Mouse (Mus musculus) stomach, embryonic 14.5 days (tissue): ENCODE results near the gene Ascl2. TPM values are rescaled to one million over a fixed set of nuclear protein-coding genes. Genes with fewer than 3 reads are reported as not detected.

Experiments used
- ATAC-seq: fragments of 200-750 bp; cut with Nextera tagmentation; 2 replicates; pipeline ENCODE4 v1.8.0; 2017; ENCODE audit warnings: low read depth, moderate TSS enrichment; ENCODE audit not compliant: insufficient number of reproducible peaks, insufficient read depth, low FRiP score
- H3K27ac ChIP-seq: fragments of 300-500 bp; sonication (generic); 2 replicates; pipeline ENCODE4 v1.5.1; 2014; ENCODE audit warnings: mild to moderate bottlenecking, low read length, moderate library complexity, mixed read lengths
- H3K27me3 ChIP-seq: fragments of 300-500 bp; sonication (generic); 2 replicates; pipeline ENCODE4 v1.6.1; 2014; ENCODE audit warnings: low read length, control low read depth, mixed read lengths; ENCODE audit not compliant: control insufficient read depth, insufficient read depth
- H3K36me3 ChIP-seq: fragments of 300-500 bp; sonication (generic); 2 replicates; pipeline ENCODE4 v1.6.1; 2014; ENCODE audit warnings: mild to moderate bottlenecking, control low read depth, low read length, moderate library complexity, mixed read lengths; ENCODE audit not compliant: control insufficient read depth, insufficient read depth
- H3K4me1 ChIP-seq: fragments of 300-500 bp; sonication (generic); 2 replicates; pipeline ENCODE4 v1.6.1; 2014; ENCODE audit warnings: low read length, control low read depth, mixed read lengths; ENCODE audit not compliant: control insufficient read depth, insufficient read depth
- H3K4me2 ChIP-seq: fragments of 300-500 bp; sonication (generic); replicated peaks from 2 replicates; pipeline ENCODE4 v1.6.1; 2014; ENCODE audit warnings: low read depth, low read length, control low read depth
- H3K4me3 ChIP-seq: fragments of 300-500 bp; sonication (generic); 2 replicates; pipeline ENCODE4 v1.5.1; 2014; ENCODE audit warnings: low read depth, low read length, control low read depth
- H3K9ac ChIP-seq: fragments of 300-500 bp; sonication (generic); replicated peaks from 2 replicates; pipeline ENCODE4 v1.6.1; 2014; ENCODE audit warnings: low read depth, mild to moderate bottlenecking, control low read depth, low read length, moderate library complexity, mixed read lengths
- H3K9me3 ChIP-seq: fragments of 300-500 bp; sonication (generic); 2 replicates; pipeline ENCODE4 v1.6.1; 2016; ENCODE audit warnings: low read depth, low read length, control low read depth; ENCODE audit not compliant: control insufficient read depth
- WGBS: fragments of 180-500 bp; shearing (Covaris S2); extraction: QIAGEN DNeasy Blood & Tissue Kit; methylation state at CpG from one replicate; pipeline ENCODE4 v1.1.7; 2014; 5-methylcytosine and 5-hydroxymethylcytosine counted together
- polyA plus RNA-seq: library from polyadenylated mRNA; unstranded; fragments of >200 nt; fragmentation: Nextera tagmentation; extraction: Ambion mirVana; gene quantifications from 2 replicates; pipeline ENCODE4 v1.2.1, GENCODE M21; 2014

Ascl2 gene
- polyA plus RNA-seq: 3.9 and 4.6 TPM in 2 replicates

- Histone ChIP-seq H3K36me3 (no peaks in the 10 kb centered on the region), H3K4me2 (peak within 1 kb of the TSS; percentile 97), H3K9ac (peak within 1 kb of the TSS; percentile 14; the same call in 1 of the 2 replicates), H3K9me3 (no peaks in the 10 kb centered on the region), H3K4me3 (peak within 1 kb of the TSS; percentile 38), H3K27me3 (peaks cover 33% of the 10 kb centered on the region), H3K4me1 (peaks cover 13% of the 10 kb centered on the region; the same call in 1 of the 2 replicates), H3K27ac (no peak within 1 kb of the TSS)
- WGBS: 2% methylated on average over 51 of the region's 51 CpGs
- ATAC-seq: peak; percentile 44; the same call in 1 of the 2 replicates
Measured at GRCm38 (mm10) chr7:142968809-142969511, at the start of gene Ascl2. TSS of gene Ascl2 (minus strand) at chr7:142969264.

DNA sequence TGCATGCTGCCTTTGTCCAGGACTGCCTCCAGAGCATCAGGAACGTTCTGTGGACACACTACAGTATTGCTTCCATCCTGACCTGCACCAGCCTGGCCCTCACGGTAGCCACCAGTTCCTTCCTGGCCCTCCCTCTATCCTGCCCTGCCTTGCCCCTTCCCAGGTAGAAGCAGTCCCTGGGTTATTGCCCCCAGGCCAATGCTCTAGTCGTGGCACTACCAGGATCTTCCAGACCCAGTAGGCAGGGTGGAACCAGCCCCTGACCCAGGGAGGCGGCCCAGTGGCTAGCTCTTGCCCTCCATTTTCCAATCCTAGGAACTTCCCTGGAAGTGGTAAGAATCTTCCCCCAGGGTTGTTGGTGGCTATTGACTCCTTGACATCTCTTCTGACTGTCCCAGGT lies 48.1 kb upstream of the Ascl2 start:
- H3K4me2 ChIP-seq: no peak overlapping the region
- H3K4me1 ChIP-seq: peaks cover 40% of the 10 kb centered on the region
- peak overlapping the region; percentile 79; the same call in 1 of the 2 replicates for H3K27ac ChIP-seq
- H3K4me3 ChIP-seq: no peak overlapping the region
- H3K9ac ChIP-seq: no peak overlapping the region
- H3K9me3 ChIP-seq: no peaks in the 10 kb centered on the region
- H3K27me3 ChIP-seq: no peaks in the 10 kb centered on the region
- no peak for ATAC-seq
- WGBS: 79% methylated on average over 4 of the region's 4 CpGs
- no peaks in the 10 kb centered on the region for H3K36me3 ChIP-seq

DNA sequence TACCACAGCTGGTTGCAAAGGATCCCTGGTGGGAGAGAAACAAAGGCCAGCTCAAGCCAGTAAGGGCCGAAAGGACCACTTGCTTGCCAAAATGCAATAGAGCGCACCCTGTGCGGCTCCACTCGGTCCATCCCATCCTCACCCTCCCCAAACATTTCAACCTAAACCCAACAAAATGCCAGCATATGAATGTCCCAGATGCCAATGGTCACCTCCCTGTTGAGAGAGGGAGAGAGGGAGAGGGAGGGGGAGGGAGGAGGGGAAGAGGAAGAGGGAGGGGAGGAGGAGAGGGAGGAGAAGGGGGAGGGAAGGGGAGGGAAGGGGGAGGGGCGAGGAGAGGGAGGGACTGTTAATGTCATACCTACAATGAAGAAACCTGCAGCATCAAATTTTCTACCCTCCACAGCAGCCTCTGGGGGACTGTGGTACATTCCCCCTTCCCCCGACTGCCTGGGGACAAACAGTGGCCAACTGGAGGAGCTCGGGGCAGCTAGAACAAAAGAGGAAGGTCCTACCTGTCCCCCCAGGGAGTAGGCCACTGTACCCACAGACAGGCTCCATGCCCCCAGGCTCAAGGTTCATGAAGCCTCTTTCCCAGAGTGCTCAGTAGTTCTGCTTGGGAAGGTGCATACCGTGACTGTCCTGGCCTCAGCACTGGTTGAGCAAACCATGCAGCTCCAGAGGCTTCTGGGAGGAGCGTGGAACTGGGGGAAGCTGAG lies 47.5 kb upstream of the Ascl2 start:
- 47% methylated on average over 9 of the region's 9 CpGs for WGBS
- Histone ChIP-seq H3K4me2 (no peak overlapping the region), H3K9me3 (no peaks in the 10 kb centered on the region), H3K27ac (peak overlapping the region; percentile 79; the same call in 1 of the 2 replicates), H3K27me3 (no peaks in the 10 kb centered on the region), H3K36me3 (no peaks in the 10 kb centered on the region), H3K4me3 (no peak overlapping the region), H3K4me1 (peaks cover 45% of the 10 kb centered on the region), H3K9ac (no peak overlapping the region)
- ATAC-seq: peak; percentile 23

DNA sequence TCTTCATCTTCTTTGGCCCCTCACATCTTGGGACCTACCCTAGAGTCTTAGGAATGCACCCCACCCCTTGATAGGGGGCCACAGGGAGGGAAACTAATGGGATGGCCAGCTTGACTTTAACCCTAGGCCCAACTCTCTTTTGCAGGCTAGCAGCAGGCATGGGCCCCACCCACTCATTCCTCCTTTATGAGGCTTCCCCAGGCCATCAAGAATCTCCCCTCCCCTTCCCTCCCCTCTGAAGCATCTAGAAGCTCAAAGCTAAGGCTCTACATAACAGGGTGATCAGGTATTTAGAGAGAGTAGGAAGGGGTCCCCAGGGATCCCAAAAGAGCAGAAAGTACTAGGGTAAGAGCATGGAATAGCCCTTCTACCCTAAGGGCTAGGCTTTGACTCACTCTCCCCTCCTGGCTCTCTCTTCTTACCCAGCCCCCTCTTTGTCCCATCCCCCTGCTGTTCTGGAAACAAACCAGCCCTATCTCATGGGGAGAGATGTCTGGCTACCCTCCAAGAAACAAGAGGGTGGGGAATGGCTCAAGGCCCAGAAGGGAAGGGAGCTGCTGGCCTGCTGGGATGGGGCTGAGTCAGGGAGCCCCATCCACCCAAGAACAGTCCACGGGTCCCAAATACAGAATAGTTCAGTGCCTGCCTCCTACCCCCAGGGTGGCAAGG lies 46.8 kb upstream of the Ascl2 start:
- no peaks in the 10 kb centered on the region for H3K27me3 ChIP-seq
- H3K4me1 ChIP-seq: peaks cover 49% of the 10 kb centered on the region
- no peaks in the 10 kb centered on the region for H3K36me3 ChIP-seq
- ATAC-seq: peak; percentile 84
- no peaks in the 10 kb centered on the region for H3K9me3 ChIP-seq
- no peak overlapping the region for H3K9ac ChIP-seq
- H3K27ac ChIP-seq: peak overlapping the region; percentile 79
- no peak overlapping the region for H3K4me3 ChIP-seq
- H3K4me2 ChIP-seq: no peak overlapping the region
- WGBS: 8% methylated on average over 1 of the region's 1 CpGs

DNA sequence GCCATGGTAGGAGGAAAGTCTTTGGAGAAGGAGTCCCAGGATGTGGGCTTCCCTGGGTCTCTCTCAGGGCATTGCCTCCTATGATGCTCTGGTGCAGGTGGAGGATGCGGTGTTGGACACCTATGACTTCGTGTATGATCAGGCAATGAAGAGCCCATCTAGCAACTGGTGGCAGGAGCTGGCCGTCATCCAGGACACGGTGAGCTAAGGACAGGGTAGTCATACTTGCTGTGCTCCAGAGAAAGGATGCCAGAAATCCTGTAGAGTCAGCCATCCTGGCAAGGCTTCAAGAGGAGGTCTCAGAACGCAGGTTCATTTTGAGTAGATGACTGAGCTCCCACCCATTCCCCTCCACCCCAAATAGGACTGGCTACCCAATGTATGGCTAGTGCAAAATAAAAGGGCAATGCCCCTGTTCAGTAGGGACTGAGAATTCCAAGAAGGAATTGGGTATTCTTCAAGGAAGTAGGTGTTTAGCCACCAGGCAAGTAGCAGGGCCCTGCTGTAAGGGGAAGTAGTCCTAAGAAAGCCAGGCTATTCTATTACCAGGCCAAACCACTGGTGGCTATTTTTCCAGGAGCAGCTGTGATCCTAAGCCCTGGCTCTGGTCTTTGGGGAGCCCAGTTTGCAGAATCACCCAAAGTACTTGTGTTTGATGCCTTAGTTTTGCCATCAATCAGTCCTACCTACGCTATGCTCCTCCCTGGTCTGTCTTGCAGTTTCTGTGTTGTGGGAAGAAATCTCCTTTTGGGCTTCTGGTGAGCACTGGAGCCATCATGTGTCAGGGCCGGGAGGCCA lies 46.0 kb upstream of the Ascl2 start:
- Histone ChIP-seq H3K27ac (peak overlapping the region; percentile 79), H3K9ac (no peak overlapping the region), H3K4me2 (no peak overlapping the region), H3K4me3 (no peak overlapping the region), H3K4me1 (peaks cover 52% of the 10 kb centered on the region), H3K36me3 (no peaks in the 10 kb centered on the region), H3K9me3 (no peaks in the 10 kb centered on the region), H3K27me3 (no peaks in the 10 kb centered on the region)
- 84% methylated on average over 7 of the region's 7 CpGs for WGBS
- no peak for ATAC-seq

GRCm38 (mm10) chr7:143013420-143014178 lies 44.5 kb upstream of the Ascl2 start:
- no peak for ATAC-seq
- no peaks in the 10 kb centered on the region for H3K36me3 ChIP-seq
- WGBS: 78% methylated on average over 8 of the region's 8 CpGs
- no peak overlapping the region for H3K4me2 ChIP-seq
- peak overlapping the region; percentile 55; the same call in 1 of the 2 replicates for H3K27ac ChIP-seq
- H3K4me3 ChIP-seq: no peak overlapping the region
- H3K9ac ChIP-seq: no peak overlapping the region
- H3K4me1 ChIP-seq: peaks cover 62% of the 10 kb centered on the region
- H3K9me3 ChIP-seq: no peaks in the 10 kb centered on the region
- no peaks in the 10 kb centered on the region for H3K27me3 ChIP-seq

DNA sequence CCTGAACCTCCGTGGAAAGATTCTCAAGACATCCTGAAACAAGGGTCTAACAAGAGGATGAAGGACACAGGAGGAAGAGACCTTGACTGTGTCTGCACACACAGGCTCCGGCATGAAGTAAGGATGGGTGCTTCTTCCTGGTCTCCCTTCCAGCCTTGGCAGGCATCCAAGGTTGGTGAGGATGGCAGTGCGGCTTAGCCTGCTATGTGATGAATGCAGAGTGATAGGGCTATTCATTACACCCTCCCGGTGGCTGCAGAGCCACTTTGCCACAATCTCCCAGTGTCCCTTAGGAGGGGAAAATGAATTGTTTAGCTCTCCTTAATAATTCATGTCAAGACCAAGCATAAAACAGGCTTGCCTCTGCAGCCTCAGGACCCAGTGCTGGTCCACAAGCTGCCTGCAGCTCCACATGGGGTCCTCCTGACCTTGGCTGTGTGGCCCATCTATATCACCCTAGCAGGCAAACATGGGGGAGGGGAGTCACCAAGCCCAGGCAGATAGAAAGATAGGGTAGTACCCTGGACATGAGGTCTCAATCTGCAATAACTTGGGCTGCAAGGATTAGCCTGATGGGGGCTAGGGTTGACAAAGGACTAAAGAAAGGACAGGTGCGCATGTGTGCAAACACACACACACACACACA lies 43.3 kb upstream of the Ascl2 start:
- Histone ChIP-seq H3K4me2 (no peak overlapping the region), H3K27me3 (no peaks in the 10 kb centered on the region), H3K9ac (no peak overlapping the region), H3K4me1 (peaks cover 73% of the 10 kb centered on the region), H3K9me3 (no peaks in the 10 kb centered on the region), H3K27ac (peak overlapping the region; percentile 76; the same call in 1 of the 2 replicates), H3K4me3 (no peak overlapping the region), H3K36me3 (no peaks in the 10 kb centered on the region)
- 47% methylated on average over 5 of the region's 5 CpGs for WGBS
- no peak for ATAC-seq
